Mouse (Mus musculus) c-Kit-positive CD71-positive TER-119-positive erythroid progenitor cells, embryonic 14.5 days (primary cell): ENCODE data around the gene Hist1h4h.
"Not testable (repeated sequence)": the region's sequence is repeated elsewhere in the genome, so short reads cannot be mapped to it uniquely, and the experiment has no call there.

Source experiments
- DNase-seq: peaks from one replicate; pipeline ENCODE4 v3.0.0-alpha.2; 2013; ENCODE audit warnings: low spot score

The Hist1h4h gene

GRCm38 (mm10) chr13:23575864-23576313 lies 45.0 kb downstream of the Hist1h4h start:
- DNase-seq = not testable (repeated sequence)

DNA sequence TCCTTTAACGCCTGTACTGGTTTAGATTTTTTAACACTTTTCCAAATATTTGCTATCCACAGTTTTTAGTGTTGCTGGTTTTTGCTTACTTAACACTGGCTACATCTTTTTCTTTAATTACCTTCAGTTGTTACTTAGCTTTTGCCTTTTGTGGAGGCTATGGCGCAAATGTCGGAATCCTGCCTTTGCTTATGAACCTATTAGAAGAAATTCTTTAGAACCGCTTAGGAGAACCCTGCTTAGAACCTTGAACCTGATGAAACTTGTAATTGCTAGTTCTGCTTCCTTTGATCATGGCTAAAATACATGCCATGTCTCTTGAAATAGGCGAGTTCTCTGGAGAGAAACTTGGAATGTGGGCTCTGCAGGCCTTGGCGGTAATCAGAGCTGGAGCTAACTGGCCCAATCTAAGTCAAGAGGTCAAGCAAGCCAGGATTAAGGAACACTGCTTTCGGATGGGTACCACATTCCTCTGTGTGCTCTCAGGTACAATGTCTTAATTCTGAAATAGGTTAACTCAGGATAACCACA lies 45.6 kb downstream of the Hist1h4h start:
- peak; percentile 68 for DNase-seq

DNA sequence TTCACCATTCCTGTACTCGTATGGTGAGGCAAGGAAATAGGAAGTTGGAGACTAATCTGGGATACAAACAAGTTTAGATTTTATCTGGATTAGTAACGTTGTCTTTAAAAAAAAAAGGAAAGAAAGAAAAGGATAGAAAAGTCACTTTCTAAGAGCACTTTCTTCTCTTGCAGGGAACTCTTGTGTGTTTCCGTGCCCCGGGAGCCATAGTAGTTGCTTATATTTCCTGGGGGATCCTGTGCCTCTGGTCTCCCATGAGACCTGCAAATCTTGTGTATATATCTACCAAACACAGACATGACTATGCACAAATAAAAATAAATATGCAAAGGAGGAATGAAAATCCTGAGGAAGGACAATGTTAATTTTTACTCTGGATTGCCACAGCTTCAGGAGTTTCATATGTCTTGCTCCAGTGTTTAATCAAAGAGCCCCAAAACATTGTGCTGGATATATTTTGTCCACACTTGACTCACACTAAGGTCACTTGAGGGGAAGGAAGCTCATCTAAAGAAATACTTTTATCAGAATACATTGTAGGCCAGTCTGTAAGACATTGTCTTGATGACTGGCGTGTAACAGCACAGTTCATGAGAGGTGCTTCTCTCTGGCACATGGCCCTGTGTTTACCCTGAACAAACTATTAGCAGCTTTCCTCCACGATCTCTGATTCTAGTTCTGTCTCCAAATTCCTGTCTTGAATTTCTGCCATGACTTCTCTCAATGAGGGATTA lies 46.2 kb downstream of the Hist1h4h start:
- peak; percentile 46 for DNase-seq

- no peak for DNase-seq
Observed at GRCm38 (mm10) chr13:23577835-23578234, 47.0 kb downstream of the Hist1h4h start.
